Mouse (Mus musculus): Measurements from ENCODE around the gene Spint5. TPM values are rescaled to one million over a fixed set of nuclear protein-coding genes. Genes with fewer than 3 reads are reported as not detected.

Gene Spint5
- polyA plus RNA-seq (2012; rRNA removed) (not detected in 2 replicates), polyA plus RNA-seq (2014; fragmentation: Nextera tagmentation; extraction: Ambion mirVana) (not detected in 2 replicates)

DNA sequence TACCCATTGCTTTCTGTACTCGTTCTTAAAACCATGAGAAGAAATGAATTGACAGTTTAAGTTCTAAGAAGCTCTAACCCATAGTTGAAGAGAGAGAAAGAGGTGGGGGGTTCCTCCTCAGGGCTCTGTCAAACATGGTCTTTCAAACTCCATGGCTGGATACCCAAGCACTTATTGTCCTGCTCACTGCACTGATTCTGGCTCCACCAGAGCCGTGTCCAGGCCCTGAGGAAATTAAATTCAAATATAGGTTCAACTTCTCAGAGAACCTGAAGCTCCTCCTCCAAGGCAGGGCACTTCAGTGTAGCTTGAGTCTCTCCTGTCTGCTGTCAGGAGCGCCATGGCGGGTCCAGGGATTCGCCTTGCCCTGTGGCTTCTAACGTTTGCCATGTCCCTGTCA, at the start of gene Spint5:
Gene Spint5, plus strand, starts transcription at position 301 of the 400 bp plus-strand sequence.
- Histone ChIP-seq H3K4me2 (replicated peaks; ENCODE audit: low read depth, low read length, severe bottlenecking) (no peak within 1 kb of the TSS), H3K27me3 (ENCODE audit: control insufficient read depth, insufficient read depth, low read length) (no peaks in the 10 kb centered on the region), H3K36me3 (ENCODE audit: control insufficient read depth, insufficient read depth, low read length) (no peaks in the 10 kb centered on the region), H3K4me1 (ENCODE audit: control insufficient read depth, insufficient read depth, low read length) (no peaks in the 10 kb centered on the region), H3K9ac (ENCODE audit: low read depth, low read length, severe bottlenecking) (no peak within 1 kb of the TSS), H3K4me3 (replicated peaks; ENCODE audit: low read length) (no peak within 1 kb of the TSS), H3K27ac (replicated peaks; ENCODE audit: low read depth, low read length) (no peak within 1 kb of the TSS), H3K9me3 (ENCODE audit: control insufficient read depth, low read length) (no peaks in the 10 kb centered on the region)
- ATAC-seq (ENCODE audit: low FRiP score, low read depth) (no peak), DNase-seq (ENCODE audit: low spot score) (no peak)
- 76% methylated on average over 6 of the region's 6 CpGs for WGBS
- TF ChIP-seq POLR2A (IDR thresholded peaks at IDR 0.05; ENCODE audit: borderline replicate concordance, extremely low read depth, insufficient read depth, insufficient read length) = no peak

DNA sequence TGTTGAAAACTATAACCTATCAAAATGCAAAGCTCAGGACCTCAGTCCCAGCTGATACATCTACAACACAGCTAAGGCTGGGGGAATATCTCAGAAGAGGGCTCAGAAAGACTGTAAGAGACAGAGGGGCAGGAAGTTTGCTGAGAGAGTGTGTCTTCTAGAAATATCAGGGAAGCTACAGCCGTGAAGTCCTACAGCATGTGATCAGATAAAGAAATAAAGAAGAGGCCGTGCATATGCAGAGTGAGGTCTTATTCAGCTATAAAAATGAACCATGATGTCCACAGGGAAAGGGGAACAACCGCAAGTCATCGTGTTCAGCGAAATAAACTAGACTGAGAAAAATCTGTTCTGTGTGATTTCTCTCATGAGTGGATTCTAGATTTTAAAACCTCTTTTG, 44.8 kb upstream of the Spint5 start:
- 85% methylated on average over 5 of the region's 5 CpGs for WGBS
- Histone ChIP-seq H3K9ac (ENCODE audit: low read depth, low read length, severe bottlenecking) (no peak overlapping the region), H3K9me3 (ENCODE audit: control insufficient read depth, low read length) (no peaks in the 10 kb centered on the region), H3K36me3 (ENCODE audit: control insufficient read depth, insufficient read depth, low read length) (no peaks in the 10 kb centered on the region), H3K4me1 (ENCODE audit: control insufficient read depth, insufficient read depth, low read length) (no peaks in the 10 kb centered on the region), H3K4me2 (replicated peaks; ENCODE audit: low read depth, low read length, severe bottlenecking) (no peak overlapping the region), H3K27ac (replicated peaks; ENCODE audit: low read depth, low read length) (no peak overlapping the region), H3K4me3 (replicated peaks; ENCODE audit: low read length) (no peak overlapping the region), H3K27me3 (ENCODE audit: control insufficient read depth, insufficient read depth, low read length) (no peaks in the 10 kb centered on the region)
- no peak for TF ChIP-seq POLR2A (IDR thresholded peaks at IDR 0.05; ENCODE audit: borderline replicate concordance, extremely low read depth, insufficient read depth, insufficient read length)
- ATAC-seq (ENCODE audit: low FRiP score, low read depth) (no peak), DNase-seq (ENCODE audit: low spot score) (no peak)

DNA sequence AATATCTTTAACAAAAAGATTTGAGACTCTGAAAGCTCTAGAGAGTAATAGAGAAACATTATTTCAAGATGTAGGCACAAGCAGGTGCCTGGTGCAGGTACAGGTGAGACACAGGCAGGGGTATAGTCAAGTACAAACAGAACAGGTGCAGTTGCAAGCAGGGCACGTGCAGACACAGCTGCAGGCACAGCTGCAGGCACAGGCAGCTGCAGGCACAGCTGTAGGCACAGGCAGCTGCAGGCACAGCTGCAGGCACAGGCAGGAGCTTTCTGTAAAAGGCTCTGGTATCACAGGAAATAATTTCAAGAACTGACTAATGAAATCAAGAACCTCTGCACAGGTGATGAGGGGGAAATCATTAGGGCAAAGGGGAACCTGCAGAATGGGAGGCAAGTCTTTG, 44.2 kb upstream of the Spint5 start:
- H3K9me3 ChIP-seq (ENCODE audit: control insufficient read depth, low read length) = no peaks in the 10 kb centered on the region
- H3K4me1 ChIP-seq (ENCODE audit: control insufficient read depth, insufficient read depth, low read length) = no peaks in the 10 kb centered on the region
- H3K4me2 ChIP-seq (replicated peaks; ENCODE audit: low read depth, low read length, severe bottlenecking) = no peak overlapping the region
- no peaks in the 10 kb centered on the region for H3K36me3 ChIP-seq (ENCODE audit: control insufficient read depth, insufficient read depth, low read length)
- no peak overlapping the region for H3K9ac ChIP-seq (ENCODE audit: low read depth, low read length, severe bottlenecking)
- no peak for TF ChIP-seq POLR2A (IDR thresholded peaks at IDR 0.05; ENCODE audit: borderline replicate concordance, extremely low read depth, insufficient read depth, insufficient read length)
- WGBS = 12% methylated on average over 1 of the region's 1 CpGs
- no peak for DNase-seq (ENCODE audit: low spot score)
- no peaks in the 10 kb centered on the region for H3K27me3 ChIP-seq (ENCODE audit: control insufficient read depth, insufficient read depth, low read length)
- no peak overlapping the region for H3K27ac ChIP-seq (replicated peaks; ENCODE audit: low read depth, low read length)
- H3K4me3 ChIP-seq (replicated peaks; ENCODE audit: low read length) = no peak overlapping the region
- ATAC-seq (ENCODE audit: low FRiP score, low read depth) = no peak

DNA sequence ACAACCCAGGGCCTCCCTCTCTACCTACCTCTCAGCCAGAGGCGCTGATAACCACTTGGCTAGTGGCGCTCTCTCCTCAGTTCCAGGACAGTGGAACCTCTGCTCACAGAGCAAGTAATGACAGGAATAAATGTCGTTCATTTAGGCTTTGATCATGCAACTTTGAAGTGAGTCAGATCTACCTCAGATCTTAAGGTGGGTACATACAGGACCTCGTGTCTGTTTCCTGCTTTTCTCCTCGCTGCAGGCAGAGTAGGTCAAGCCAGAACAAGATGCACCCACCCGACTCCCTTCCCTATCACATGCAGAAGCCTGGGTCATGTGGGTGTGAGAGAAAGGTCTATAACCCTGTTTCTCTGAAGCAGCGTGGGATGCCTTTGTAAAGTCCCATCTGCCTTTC, 41.1 kb upstream of the Spint5 start, which contains the start of gene Wfdc11:
Gene Wfdc11, minus strand, starts transcription at position 101 of the 400 bp plus-strand sequence.
- Histone ChIP-seq H3K4me1 (ENCODE audit: control insufficient read depth, insufficient read depth, low read length) (no peaks in the 10 kb centered on the region), H3K4me2 (replicated peaks; ENCODE audit: low read depth, low read length, severe bottlenecking) (no peak within 1 kb of the TSS), H3K27ac (replicated peaks; ENCODE audit: low read depth, low read length) (no peak within 1 kb of the TSS), H3K9me3 (ENCODE audit: control insufficient read depth, low read length) (no peaks in the 10 kb centered on the region), H3K9ac (ENCODE audit: low read depth, low read length, severe bottlenecking) (no peak within 1 kb of the TSS), H3K36me3 (ENCODE audit: control insufficient read depth, insufficient read depth, low read length) (no peaks in the 10 kb centered on the region), H3K27me3 (ENCODE audit: control insufficient read depth, insufficient read depth, low read length) (no peaks in the 10 kb centered on the region), H3K4me3 (replicated peaks; ENCODE audit: low read length) (no peak within 1 kb of the TSS)
- no peak for TF ChIP-seq POLR2A (IDR thresholded peaks at IDR 0.05; ENCODE audit: borderline replicate concordance, extremely low read depth, insufficient read depth, insufficient read length)
- no peak for ATAC-seq (ENCODE audit: low FRiP score, low read depth)
- 67% methylated on average over 7 of the region's 7 CpGs for WGBS
- no peak for DNase-seq (ENCODE audit: low spot score)

DNA sequence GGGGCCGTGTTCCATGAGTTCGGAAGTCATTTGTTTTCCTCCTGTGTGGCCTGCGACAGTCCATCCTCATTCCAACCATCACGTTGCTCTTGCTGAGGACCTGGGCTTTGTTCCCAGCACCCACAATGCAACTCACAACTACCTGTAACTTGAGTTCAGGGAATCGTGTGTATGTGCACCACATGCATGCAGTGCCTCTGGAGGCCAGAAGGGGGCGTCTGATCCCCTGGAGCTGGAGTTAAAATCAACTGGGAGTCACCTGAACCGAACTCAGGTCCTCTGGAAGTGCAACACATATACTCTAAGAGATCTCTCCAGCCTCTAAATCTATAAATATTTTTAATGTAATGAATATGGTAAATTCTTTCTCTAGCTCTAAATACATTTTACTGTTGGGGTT, 39.0 kb upstream of the Spint5 start:
- Histone ChIP-seq H3K9me3 (ENCODE audit: control insufficient read depth, low read length) (no peaks in the 10 kb centered on the region), H3K27ac (replicated peaks; ENCODE audit: low read depth, low read length) (no peak overlapping the region), H3K4me3 (replicated peaks; ENCODE audit: low read length) (no peak overlapping the region), H3K27me3 (ENCODE audit: control insufficient read depth, insufficient read depth, low read length) (no peaks in the 10 kb centered on the region), H3K36me3 (ENCODE audit: control insufficient read depth, insufficient read depth, low read length) (no peaks in the 10 kb centered on the region), H3K4me1 (ENCODE audit: control insufficient read depth, insufficient read depth, low read length) (no peaks in the 10 kb centered on the region), H3K4me2 (replicated peaks; ENCODE audit: low read depth, low read length, severe bottlenecking) (no peak overlapping the region), H3K9ac (ENCODE audit: low read depth, low read length, severe bottlenecking) (no peak overlapping the region)
- no peak for TF ChIP-seq POLR2A (IDR thresholded peaks at IDR 0.05; ENCODE audit: borderline replicate concordance, extremely low read depth, insufficient read depth, insufficient read length)
- no peak for DNase-seq (ENCODE audit: low spot score)
- ATAC-seq (ENCODE audit: low FRiP score, low read depth) = no peak
- 75% methylated on average over 7 of the region's 7 CpGs for WGBS

Data from limb, embryonic 14.5 days (tissue).